9 mouse cellular contexts compared by ENCODE assay signal in genomic region chr19:60788214-60788960, GRCm38 (mm10). TPM values are rescaled to one million over a fixed set of nuclear protein-coding genes. Genes with fewer than 3 reads are reported as not detected.
DNase-seq lines count a peak whose midpoint lies in the region; ATAC-seq and TF ChIP-seq lines count a peak whose summit lies in the region.
"Had no signal": no experiment of that assay in that cellular context is flagged by ENCODE, and none has a peak within 500 bp of the region (broad histone marks: within the 10 kb centered on the region; RNA-seq: fewer than 3 reads in every experiment).

No protein-coding gene starts in this region.

- no peak overlapping the region for H3K27ac ChIP-seq in hindbrain, embryonic 13.5 days
- H3K27ac ChIP-seq in midbrain, embryonic 14.5 days (replicated peaks; ENCODE audit: low read depth, low read length), result no peak overlapping the region
- H3K27ac ChIP-seq in thymus, adult 2 months (ENCODE audit: control insufficient read depth, insufficient read depth, low read length), result no peak overlapping the region

- no peaks in the 10 kb centered on the region for H3K27me3 ChIP-seq in hindbrain, embryonic 13.5 days
- no peaks in the 10 kb centered on the region for H3K27me3 ChIP-seq in midbrain, embryonic 14.5 days (ENCODE audit: control insufficient read depth, insufficient read depth, low read length)
- no peaks in the 10 kb centered on the region for H3K27me3 ChIP-seq in thymus, adult 2 months (ENCODE audit: control insufficient read depth, insufficient read depth, low read length)

- no peak for TF ChIP-seq CTCF in thymus, adult 2 months (IDR thresholded peaks at IDR 0.05; ENCODE audit: borderline replicate concordance, control insufficient read depth, extremely low read depth, insufficient read depth, low read length, poor library complexity)

- peak overlapping the region; percentile 60 for H3K9ac ChIP-seq in hindbrain, embryonic 13.5 days
- no peak overlapping the region; the same call in 1 of the 2 replicates for H3K9ac ChIP-seq in midbrain, embryonic 14.5 days (replicated peaks; ENCODE audit: low read length)

- peaks cover 25% of the 10 kb centered on the region for H3K4me1 ChIP-seq in hindbrain, embryonic 13.5 days (replicated peaks)
- peaks cover 20% of the 10 kb centered on the region for H3K4me1 ChIP-seq in midbrain, embryonic 14.5 days (ENCODE audit: control insufficient read depth, insufficient read depth, low read length)
- H3K4me1 ChIP-seq in thymus, adult 2 months (replicated peaks; ENCODE audit: control insufficient read depth, insufficient read depth, low read length), result peaks cover 2% of the 10 kb centered on the region; the same call in 1 of the 2 replicates

- DNase-seq in kidney, adult 9 months, result peak; percentile 22
- no peak for DNase-seq in kidney, adult 8-10 months
- DNase-seq in NIH3T3 (ENCODE audit: low read depth), result peak; percentile 33
- no peak for DNase-seq in midbrain, embryonic 14.5 days
- no peak for DNase-seq in adrenal gland, adult 8-10 months
- no peak for DNase-seq in thymus, adult 2 months
- DNase-seq: adrenal gland, postnatal 14 days had no signal

- H3K9me3 ChIP-seq in hindbrain, embryonic 13.5 days, result no peaks in the 10 kb centered on the region
- no peaks in the 10 kb centered on the region for H3K9me3 ChIP-seq in midbrain, embryonic 14.5 days (ENCODE audit: control insufficient read depth, low read length)

- peak overlapping the region; percentile 81 for H3K4me2 ChIP-seq in hindbrain, embryonic 13.5 days
- H3K4me2 ChIP-seq in midbrain, embryonic 14.5 days (ENCODE audit: low read length), result peak overlapping the region; percentile 69

- H3K4me3 ChIP-seq in hindbrain, embryonic 13.5 days, result peak overlapping the region; percentile 27
- peak overlapping the region; percentile 99 for H3K4me3 ChIP-seq in midbrain, embryonic 14.5 days (replicated peaks; ENCODE audit: low read depth, low read length)
- H3K4me3 ChIP-seq in thymus, adult 2 months (ENCODE audit: control insufficient read depth, insufficient read depth, low read length), result no peak overlapping the region

- TF ChIP-seq POLR2A in thymus, adult 2 months (IDR thresholded peaks at IDR 0.05; ENCODE audit: control insufficient read depth, extremely low read depth, insufficient read depth, low read length, poor library complexity), result no peak

- WGBS in hindbrain, embryonic 13.5 days, result 52% methylated on average over 6 of the region's 6 CpGs
- 46% methylated on average over 6 of the region's 6 CpGs for WGBS in midbrain, embryonic 14.5 days
- 44% methylated on average over 6 of the region's 6 CpGs for WGBS in thymus, adult 2 months

- ATAC-seq in hindbrain, embryonic 13.5 days (ENCODE audit: low FRiP score), result no peak
- ATAC-seq in midbrain, embryonic 14.5 days (ENCODE audit: low FRiP score, low TSS enrichment), result no peak
- no peak for ATAC-seq in cerebellum, adult (ENCODE audit: insufficient number of reproducible peaks, low FRiP score, low TSS enrichment)

- H3K36me3 ChIP-seq in hindbrain, embryonic 13.5 days, result no peaks in the 10 kb centered on the region
- H3K36me3 ChIP-seq in midbrain, embryonic 14.5 days (ENCODE audit: control insufficient read depth, insufficient read depth, low read length), result no peaks in the 10 kb centered on the region
- H3K36me3 ChIP-seq in thymus, adult 2 months (ENCODE audit: control insufficient read depth, insufficient read depth, low read length), result no peaks in the 10 kb centered on the region

RNA-seq across cellular contexts. Expression of gene Eif3a, which starts 2.1 kb away (rescaled TPM):
- 112 and 121 TPM in 2 replicates for polyA plus RNA-seq in hindbrain, embryonic 13.5 days (2015; fragmentation: Nextera tagmentation; extraction: Ambion mirVana)
- polyA plus RNA-seq in midbrain, embryonic 14.5 days (2014; fragmentation: Nextera tagmentation; extraction: Ambion mirVana), result 122 and 140 TPM in 2 replicates
- total RNA-seq in adrenal gland, adult 8-10 months (2022), result 100 to 1,000 TPM; 131 to 179 (median 152) TPM
- 43.3 and 45.1 TPM in 2 replicates for polyA plus RNA-seq in thymus, adult 2 months (2012; rRNA removed)

RNA-seq across cellular contexts. Expression of gene Fam45a, which starts 23.0 kb away (rescaled TPM):
- 39.7 and 43.6 TPM in 2 replicates for polyA plus RNA-seq in hindbrain, embryonic 13.5 days (2015; fragmentation: Nextera tagmentation; extraction: Ambion mirVana)
- polyA plus RNA-seq in midbrain, embryonic 14.5 days (2014; fragmentation: Nextera tagmentation; extraction: Ambion mirVana), result 48.4 and 52.5 TPM in 2 replicates
- total RNA-seq in adrenal gland, adult 8-10 months (2022), result 10 to 100 TPM; 37.1 to 45.6 (median 40.2) TPM
- 7.7 and 11.5 TPM in 2 replicates for polyA plus RNA-seq in thymus, adult 2 months (2012; rRNA removed)

RNA-seq across cellular contexts. Expression of gene Nanos1, which starts 32.6 kb away (rescaled TPM):
- polyA plus RNA-seq in hindbrain, embryonic 13.5 days (2015; fragmentation: Nextera tagmentation; extraction: Ambion mirVana), result 13.5 and 14.0 TPM in 2 replicates
- polyA plus RNA-seq in midbrain, embryonic 14.5 days (2014; fragmentation: Nextera tagmentation; extraction: Ambion mirVana), result 23.0 and 30.5 TPM in 2 replicates
- total RNA-seq in adrenal gland, adult 8-10 months (2022), result under 1 TPM; 0.59 to 0.87 (median 0.79) TPM
- 2.2 and 3.4 TPM in 2 replicates for polyA plus RNA-seq in thymus, adult 2 months (2012; rRNA removed)

Comparison
In these comparisons a context has a peak if more than half of its experiments do, and no peak if none do; other contexts are left out.
1. DNase-seq: peak in kidney, adult 9 months (single experiment) and NIH3T3 (single experiment); none in kidney, adult 8-10 months (0 of 2), midbrain, embryonic 14.5 days (single experiment), adrenal gland, adult 8-10 months (single experiment) and thymus, adult 2 months (single experiment).